Mouse (Mus musculus) gastrocnemius, postnatal 36 days (tissue): Measurements from ENCODE around the gene Hs6st3. TPM values are rescaled to one million over a fixed set of nuclear protein-coding genes. Genes with fewer than 3 reads are reported as not detected.

Experiments
- DNase-seq, 2 experiments: peaks; one replicate each; pipeline ENCODE4 v3.0.0; 2022
- intact Hi-C: fragments of 180-260 bp; cut with DNase I; formaldehyde crosslinking; loops from one replicate; pipeline ENCODE4 v1.15.1; 2025
- long read RNA-seq, 2 experiments: library from polyadenylated mRNA; stranded (forward); transcript quantifications; one replicate each; pipeline ENCODE4 v2.0.0; 2021
- total RNA-seq, 2 experiments: library from RNA; stranded (reverse); gene quantifications; 2 replicates each; pipeline ENCODE4 v1.2.3; 2021

Gene Hs6st3
- not detected for total RNA-seq
- long read RNA-seq, experiment 1: 0 reads
- long read RNA-seq, experiment 2: 0 reads

DNA sequence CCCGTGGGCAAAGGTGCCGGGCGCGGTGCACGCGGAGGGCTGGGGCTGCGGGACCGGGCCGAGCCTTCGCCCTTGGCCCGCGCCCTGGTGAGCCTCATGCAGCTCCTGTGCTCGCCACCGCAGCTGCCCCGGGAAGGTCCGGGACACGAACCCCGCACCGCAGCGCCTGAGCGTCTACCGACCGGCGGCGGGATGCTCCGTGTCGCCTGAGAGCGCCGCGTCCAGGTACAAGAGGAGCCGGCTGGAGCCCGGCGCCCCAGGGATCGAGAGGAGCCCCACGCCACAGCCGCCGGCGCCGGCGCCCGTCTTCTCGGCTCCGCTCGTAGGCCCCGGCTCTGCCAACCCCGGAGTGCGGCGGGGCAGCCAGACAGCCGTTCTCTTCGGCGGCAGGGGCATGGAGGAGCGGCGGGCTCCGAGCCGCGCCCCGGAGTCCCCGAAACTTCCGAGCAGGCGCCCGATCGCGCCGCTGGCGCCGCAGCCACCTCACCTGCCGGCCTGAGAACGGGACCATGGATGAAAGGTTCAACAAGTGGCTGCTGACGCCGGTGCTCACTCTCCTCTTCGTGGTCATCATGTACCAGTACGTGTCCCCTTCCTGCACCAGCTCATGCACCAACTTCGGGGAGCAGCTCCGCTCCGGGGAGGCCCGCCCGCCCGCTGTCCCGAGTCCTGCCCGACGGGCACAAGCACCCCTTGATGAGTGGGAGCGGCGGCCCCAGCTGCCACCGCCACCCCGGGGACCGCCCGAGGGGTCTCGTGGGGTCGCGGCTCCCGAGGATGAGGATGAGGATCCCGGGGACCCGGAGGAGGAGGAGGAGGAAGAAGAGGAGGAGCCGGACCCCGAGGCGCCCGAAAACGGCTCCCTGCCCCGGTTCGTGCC is at the start of gene Hs6st3:
Gene Hs6st3 (plus strand): TSS at position 436 of the 880 bp plus-strand sequence.
- intact Hi-C loops: no loop called here
- no peak for DNase-seq

DNA sequence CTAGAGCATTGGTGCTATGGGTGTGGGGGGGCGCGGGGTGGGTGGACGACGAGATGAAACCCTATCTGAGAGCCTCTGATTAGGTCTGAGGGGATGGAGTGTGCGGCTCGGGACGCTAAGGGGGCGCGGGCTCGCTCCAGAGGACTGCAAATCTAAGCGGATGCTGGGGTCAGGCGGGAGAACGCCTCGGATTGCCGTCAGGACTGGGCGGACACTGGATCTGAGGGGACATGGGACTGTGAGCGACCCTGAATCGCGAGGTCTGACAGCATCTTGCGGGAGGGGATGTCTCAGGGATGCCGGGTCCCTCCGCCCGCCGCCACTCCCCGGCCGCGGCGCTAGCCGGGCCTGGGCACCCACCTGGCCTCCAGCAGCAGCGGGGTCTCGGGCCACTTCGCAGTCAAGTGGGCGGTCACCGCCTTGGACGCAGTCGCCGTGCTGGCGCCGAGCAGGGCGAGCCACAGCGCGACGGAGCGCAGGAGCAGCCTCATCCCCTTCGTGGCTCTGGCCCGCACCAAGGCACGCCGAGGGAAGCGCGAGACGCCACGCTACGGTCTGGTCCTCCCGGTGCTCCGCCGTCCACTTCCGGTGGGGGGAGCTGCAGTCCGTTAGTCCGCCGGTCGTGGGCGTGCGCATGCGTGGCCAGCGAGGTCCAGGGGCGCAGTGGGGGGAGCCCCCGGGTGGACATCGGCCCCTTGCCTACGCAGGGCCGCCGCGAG is 39.1 kb upstream of the Hs6st3 start, which contains the start of gene Uggt2:
Gene Uggt2 (minus strand): TSS at position 580 of the 719 bp plus-strand sequence.
- intact Hi-C loops: no loop called here
- DNase-seq: peak; percentile 73 to 77

DNA sequence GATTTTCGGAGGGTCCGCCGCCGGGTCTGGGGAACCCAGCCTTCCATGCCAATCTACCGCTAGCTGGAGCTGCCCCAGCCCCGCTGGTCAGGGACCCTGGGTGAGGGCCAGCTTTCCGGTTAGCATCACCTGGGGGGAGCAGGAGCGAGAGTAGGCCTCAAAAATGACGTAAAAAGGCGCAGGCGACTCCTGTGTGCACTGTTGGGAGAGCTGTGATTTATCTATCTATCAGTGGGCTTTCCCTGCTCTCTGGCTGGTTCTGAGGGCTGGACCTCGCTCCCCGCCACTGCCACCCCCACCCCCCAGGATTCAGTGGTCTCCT is 38.6 kb upstream of the Hs6st3 start:
- no peak for DNase-seq
- intact Hi-C loops: no loop called here

DNA sequence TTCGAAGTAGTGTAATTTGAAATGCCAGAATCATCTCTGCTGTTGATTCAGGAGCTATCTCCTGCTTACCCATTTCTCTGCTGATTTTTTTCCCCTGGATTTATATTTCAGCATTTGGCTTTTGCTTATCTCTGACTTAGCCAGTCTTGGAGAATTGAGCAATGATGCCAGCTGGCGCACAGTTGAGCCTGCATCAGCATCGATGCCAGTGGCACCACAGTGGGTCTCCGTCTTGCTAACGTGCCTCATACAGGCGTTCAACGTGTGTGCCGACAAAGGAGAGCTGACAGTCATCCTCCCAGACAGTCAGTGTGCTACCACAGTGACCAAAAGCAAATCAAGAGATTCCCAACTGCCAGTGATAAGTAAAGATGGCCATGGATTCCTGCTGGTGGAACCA is 30.6 kb upstream of the Hs6st3 start:
- intact Hi-C loops: no loop called here
- no peak for DNase-seq

DNA sequence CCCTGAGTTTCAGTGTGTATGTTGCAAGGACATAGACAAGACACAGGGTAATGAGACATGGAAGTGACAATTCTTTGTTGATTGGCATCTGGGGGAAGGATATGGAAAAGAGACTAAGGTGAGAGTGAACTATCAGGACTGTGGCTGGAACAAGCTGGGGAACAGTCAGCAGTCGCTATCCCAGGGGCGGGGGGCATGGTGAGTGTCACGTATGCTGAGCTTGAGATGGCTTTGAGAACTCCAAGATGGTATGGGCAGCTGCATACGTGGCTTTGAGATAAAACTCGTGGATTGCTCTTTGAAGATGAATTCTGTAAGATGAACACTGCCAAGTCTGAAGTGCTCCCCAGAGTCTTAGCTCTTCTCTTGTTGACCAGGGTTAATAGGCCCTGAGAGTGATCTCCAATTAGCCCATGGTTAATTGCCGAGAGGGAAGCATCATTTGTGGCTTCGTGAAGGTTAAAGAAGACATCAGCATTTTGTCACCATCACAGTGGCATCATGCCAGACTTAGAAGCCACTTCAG is 29.3 kb upstream of the Hs6st3 start:
- intact Hi-C loops: no loop called here

DNA sequence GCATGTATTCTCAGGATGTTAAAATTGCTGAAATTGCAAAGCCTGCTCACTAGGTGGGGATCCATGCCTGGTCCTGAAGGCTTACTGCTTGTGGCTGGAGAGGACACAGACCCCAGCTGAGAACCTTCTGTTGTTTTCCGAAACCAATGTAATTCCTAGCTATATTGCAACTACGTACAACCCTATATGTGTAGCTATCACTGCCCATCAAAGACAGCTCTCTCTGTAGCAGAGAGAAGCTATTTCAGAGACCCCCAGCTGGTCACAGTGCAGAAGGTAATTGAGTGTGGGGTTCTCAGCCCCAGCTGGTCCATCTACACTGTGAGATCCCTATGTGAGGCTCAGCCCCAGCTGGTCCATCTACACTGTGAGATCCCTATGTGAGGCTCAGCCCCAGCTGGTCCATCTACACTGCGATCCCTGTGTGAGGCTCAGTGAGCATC is 28.3 kb upstream of the Hs6st3 start:
- intact Hi-C loops: no loop called here
- DNase-seq: no peak

More for the DNA sequence above, 29.3 kb upstream of the Hs6st3 start:
- DNase-seq: no peak

DNA sequence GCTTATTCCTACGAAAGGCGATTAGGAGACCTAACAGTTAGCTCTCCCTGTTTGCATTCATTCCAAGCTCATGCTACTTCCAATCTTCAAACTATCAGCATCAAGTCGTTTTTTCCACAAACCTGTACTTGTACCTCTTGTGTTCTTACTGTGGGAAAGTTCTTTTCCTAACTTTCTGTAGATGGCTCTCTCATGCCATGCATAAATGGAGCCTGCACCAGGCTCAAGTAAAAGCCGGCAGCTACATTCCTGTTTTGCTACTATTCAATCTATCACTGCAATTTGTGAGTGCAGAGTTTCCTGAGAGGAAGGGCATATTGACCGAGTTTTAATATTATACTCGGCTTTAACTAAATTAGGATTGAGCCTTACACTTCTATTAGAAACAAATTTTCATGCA is 25.6 kb upstream of the Hs6st3 start:
- DNase-seq: no peak
- intact Hi-C loops: no loop called here

DNA sequence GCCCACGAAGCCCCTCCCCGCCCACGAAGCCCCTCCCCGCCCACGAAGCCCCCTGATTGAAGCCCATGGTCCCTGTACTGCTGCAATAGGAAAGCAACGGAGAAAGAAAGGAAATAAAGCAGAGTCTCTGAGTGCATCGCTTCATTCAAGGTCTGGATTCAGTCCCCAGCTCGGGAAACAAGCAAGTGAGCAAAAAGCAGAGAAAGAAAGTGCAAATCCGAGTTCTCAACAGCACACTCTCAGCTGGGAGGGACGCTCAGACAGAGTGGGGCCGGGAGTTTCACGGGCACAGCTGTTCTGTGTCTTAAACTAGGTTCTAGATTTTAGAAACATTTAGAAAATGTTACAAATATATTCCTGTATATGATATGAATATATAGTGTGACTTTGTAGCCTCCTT is 14.6 kb upstream of the Hs6st3 start:
- intact Hi-C loops: no loop called here
- DNase-seq: no peak

DNA sequence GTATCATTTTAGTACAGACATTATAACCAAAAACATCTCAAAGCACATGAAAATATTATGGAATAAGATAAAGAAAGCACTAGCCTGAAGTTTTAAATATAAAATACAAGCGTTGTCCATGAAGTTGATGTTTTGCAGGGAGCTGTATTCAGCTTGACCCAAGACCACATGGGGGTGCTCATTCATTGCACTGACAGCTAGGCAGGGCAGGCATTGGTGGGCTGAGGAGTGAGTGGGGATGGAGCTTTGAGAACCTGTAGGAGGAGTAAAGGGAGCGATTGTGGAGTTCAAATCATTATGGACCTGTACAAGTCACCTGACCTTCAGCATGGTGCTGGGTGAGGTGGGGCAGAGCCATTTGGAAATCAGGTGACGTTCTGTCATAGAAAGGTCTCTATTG is 14.1 kb upstream of the Hs6st3 start:
- intact Hi-C loops: no loop called here
- DNase-seq: no peak

DNA sequence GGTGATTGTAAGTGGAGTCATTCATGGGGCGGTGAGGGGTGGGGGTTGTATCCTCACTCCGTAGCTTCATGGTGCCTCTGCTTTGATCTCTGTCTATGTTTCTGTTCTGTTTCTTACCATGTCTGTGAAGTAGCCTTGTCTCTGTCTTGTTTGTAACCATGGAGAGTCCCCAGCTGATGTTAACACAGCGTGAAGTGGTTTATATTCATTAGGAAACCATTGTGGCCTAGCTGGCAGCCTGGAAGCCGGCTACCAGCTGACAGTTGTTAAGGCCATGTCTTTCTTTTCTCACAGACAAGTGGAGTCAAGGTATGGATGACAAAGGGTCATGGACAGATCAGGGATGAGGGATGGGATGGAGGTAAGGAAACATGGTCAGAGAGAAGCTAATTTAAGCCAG is 12.3 kb upstream of the Hs6st3 start:
- DNase-seq: no peak
- intact Hi-C loops: no loop called here

DNA sequence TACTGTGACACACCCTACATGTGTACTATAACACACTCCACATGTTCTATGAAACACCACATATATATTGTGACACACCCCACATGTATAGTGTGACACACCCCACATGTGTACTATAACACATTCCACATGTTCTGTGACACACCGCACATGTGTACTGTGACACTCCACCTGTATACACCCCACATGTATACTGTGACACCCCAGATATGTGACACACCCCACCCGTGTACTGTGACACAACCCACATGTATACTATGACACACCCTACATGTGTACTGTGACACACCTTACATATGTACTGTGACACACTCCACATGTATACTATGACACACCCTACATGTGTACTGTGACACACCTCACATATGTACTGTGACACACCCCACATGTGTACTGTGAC is 10.8 kb upstream of the Hs6st3 start:
- no peak for DNase-seq
- intact Hi-C loops: no loop called here

DNA sequence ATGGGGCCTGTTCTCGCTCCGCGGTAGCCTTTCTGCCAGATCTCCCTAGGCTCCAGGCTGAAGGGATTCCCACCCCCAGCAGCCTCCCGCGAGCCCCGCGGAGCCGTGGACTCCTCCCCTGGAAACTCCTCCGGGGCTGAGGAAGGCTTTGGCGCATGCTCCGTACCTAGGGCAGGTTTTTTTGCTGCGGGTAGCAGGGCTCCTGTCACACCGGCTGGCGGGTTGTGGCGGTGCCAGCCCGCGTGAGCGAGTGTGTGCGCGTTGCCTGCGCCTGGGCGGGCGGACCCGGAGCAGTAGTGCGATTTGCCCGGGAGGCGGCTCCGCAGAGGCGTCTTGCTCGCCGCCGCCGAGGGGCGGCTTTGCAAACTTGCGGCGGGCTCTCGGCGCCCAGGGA is 632 bp upstream of the Hs6st3 start:
- peak; percentile 4 to 20 for DNase-seq
- intact Hi-C loops: no loop called here

DNA sequence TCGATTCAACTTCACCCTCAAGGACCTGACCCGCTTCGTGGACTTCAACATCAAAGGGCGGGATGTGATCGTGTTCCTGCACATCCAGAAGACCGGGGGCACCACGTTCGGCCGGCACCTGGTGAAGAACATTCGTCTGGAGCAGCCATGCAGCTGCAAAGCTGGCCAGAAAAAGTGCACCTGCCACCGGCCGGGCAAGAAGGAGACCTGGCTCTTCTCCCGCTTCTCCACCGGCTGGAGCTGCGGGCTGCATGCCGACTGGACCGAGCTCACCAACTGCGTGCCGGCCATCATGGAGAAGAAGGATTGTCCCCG is 602 bp downstream of the Hs6st3 start:
- intact Hi-C loops: no loop called here
- peak in 1 of 2 experiments; percentile 4 for DNase-seq

DNA sequence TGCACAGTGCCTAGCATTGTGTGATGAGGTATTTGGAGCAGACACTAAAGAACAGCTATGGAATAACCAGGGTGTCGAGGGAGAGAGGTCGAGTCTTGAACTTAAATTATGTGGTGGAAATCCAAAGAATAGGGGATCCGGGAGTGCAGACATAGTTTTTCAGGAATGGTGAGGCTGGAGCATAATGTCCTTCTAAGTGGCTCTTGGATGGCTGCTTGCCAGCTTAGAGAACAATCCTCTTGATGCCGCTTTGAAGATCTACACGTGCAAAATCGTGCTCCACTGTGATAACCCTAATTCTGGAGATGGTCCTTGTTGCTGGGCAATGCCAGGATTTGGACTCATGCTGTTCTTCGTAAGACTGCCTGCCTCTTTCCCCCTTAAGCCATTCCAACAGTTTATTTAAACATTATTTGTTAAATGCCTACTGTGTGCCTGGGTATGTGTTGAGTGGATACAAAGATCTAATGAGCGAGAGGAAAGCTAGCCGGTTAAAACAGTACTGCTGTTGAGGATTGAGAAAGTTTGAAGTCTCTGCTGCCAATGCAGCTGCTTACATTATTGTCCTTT is 1.3 kb downstream of the Hs6st3 start:
- no peak for DNase-seq
- intact Hi-C loops: no loop called here

DNA sequence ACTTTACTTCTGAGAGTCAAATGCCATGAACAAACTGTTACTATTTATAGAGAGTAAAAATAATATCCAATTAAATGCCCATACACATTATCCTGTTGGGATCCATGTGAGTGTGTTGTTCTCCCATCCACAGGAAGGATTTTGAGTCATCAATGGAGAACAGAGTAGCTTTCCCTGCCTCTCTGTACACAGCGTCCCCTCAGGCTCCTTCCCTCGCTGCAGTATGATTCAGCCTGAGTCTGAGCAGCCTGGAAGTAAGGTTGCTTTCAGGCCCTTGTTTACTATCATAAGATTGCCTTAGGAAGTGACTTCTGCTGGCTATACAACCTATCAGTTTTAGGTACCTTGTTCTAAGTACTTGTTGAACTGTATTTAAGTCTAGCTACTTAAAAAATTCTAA is 14.9 kb downstream of the Hs6st3 start:
- intact Hi-C loops: no loop called here
- DNase-seq: no peak

DNA sequence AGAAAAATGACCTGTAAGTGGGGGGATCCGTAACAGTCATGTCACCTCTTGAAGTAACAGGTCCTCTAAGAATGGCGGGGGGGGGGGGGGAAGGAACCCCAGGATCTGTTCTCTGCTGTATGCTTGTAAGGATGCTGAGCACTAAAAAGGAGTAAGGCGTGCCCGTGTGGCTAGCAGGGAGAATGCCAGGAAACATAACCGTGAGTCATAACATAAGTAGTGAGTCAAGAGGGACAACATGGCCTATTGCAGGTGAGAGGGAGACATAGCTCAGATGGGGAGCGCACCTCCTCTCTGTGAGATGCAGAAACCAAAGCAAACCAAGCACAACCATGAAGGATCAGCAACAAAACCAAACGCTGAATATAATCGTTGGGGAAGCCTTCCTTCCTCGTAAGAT is 55.8 kb downstream of the Hs6st3 start:
- intact Hi-C loops: no loop called here

DNA sequence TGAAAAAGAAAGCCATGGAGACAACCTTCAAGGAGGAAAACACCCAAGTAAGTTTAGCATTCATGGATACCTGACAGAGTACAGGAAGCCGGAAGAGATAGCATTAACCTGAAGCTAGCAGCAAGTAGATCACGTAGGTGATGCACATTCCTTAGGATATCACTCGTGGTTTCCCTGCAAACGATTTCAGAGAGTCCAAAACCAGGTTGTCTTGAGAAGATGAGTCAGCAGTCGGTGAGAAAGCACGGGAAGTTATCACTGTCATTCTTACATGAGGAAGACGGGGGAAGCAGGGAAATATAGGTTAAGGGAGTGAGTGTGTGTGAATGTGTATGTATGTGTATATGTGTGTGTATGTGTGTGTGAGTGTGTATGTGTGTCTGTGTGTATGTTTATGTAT is 65.4 kb downstream of the Hs6st3 start:
- DNase-seq: no peak
- intact Hi-C loops: no loop called here

More for the DNA sequence above, 55.8 kb downstream of the Hs6st3 start:
- no peak for DNase-seq

DNA sequence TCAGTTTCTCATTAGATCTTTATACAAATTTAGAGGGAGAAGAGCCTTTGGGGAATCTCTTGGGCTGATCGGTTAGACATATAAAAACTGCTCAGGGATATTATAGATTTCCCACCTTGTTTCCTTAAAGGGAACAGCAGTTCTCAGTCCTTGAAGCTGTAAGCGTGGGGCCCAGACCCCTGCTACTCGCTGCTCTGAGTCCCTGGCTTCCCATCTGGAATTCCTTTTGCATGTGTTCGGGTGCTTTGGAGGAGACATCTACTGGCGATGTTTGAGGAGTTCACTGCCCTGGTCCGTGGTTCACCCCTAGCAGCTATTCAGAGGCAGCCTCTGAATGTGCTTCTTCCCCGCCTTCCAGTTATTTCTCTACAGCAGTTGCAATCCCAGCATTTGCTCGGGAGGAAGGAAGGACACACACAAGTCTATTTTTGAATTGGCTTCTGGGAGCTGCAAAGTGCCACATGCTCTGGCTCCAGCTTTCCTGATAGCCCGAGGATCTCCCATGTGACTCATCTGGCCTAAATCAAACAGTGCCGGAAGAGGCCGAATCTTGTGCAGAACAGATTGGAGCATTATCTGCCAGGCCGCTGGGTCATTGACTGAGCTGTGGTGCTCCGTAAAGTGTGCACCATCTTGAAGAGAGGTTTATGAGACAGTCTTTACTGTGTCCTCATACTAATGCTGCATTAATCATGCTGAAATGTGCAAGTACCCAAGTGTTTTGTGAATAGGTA is 77.6 kb downstream of the Hs6st3 start:
- no peak for DNase-seq
- intact Hi-C loops: no loop called here

DNA sequence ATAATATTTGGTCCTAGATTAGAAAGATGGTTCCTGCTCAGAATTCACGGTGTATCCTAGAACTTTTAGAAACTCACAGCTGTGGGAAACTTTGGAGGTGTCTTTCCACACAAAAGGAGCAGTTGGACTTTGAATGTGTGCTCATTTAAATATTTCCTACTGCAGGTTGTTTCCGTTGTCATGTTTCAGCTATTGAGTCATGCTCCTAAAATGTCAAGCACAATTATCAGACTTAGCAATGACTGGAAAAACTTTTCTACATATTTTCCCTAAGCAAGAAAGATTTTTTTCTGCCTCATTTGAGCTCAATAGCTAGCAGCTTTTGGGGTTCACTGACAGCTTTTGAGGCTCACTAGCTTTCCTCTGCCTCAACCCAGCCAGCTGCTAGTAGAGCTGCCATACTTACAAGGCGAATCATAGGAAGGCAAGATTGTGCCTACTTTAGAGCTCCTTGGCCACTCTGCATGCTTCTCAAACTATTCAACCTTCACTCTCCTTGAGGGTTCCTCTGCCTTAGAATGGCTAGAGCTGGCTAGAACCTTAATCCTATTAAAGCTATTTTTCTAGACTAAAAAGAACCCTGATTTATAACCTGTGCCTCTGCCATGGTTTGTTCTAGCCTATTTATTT is 89.7 kb downstream of the Hs6st3 start:
- intact Hi-C loops: no loop called here
- no peak for DNase-seq

DNA sequence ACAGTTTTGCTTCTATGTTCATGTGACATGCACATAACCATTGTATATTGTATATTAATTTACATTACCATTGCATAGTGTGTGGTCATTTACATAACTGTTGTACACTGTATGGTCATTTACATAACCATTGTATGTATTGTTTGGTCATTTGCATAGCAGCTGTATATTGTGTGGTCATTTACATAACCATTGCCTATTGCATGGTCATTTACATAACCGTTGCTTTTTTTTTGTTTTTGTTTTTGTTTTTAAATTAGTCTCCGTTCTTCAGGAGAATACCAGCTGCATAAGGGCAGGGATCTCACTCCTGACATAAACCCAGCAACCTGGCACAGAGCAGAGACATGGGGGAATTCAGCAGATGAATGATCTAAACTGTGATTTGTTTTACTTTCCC is 95.5 kb downstream of the Hs6st3 start:
- DNase-seq: no peak
- intact Hi-C loops: no loop called here
